Mouse (Mus musculus): ENCODE measurements around the gene Gclc.

Gene Gclc

DNA sequence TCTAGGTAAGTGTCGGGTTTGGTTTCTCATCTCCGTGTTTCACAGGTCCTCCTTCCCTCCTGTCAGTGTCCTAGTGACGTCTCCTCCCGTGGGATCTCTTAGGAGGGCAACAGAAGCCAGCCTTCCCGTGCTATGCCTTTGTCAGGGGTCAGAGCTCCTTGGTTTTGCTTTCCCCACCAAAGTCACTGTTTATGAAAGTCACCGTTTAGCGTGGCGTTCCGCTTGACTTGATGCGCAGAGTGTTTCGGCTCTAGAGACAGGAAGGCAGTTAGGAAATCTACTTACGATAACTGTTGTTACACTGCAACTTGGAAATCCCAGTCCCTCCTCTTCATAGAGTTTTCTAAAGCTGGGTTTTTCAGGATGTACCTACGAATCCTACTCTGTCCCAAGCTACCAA lies 28.7 kb downstream of the Gclc start:
- DNase-seq (ENCODE audit: low spot score) = no peak

DNA sequence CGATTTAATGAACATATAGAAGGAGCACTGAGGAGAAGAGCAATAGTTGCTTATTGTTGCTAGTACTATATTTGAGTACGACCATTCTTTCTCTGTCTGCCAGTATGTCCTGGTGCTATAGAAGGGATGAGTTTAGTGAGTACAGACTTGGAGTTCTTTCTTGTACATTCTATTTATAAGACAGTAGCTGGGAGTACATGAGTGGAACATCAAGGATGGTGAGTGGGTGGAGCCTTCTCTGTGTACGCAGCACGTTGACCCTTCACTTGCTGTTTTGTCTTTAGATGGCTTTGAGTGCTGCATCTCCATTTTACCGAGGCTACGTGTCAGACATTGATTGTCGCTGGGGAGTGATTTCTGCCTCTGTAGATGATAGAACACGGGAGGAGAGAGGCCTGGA lies 31.1 kb downstream of the Gclc start:
- no peak for DNase-seq (ENCODE audit: low spot score)

DNA sequence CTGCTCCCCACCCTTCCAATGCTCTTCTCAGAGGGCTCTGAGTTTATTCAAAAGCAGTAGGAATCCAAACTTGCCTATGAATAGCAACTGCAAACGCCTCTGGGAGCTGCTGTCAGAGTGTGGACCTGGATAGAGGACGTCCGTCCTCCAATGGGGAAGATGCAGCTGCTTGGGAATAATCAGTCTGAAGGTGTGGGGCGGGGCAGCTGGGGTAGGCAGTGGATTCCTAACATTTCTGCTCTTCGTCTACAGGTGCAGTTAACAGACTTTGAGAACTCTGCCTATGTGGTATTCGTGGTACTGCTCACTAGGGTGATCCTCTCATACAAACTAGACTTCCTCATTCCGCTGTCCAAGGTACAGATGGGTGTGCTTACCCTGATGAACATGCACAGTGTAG lies 33.6 kb downstream of the Gclc start:
- no peak for DNase-seq (ENCODE audit: low spot score)

DNA sequence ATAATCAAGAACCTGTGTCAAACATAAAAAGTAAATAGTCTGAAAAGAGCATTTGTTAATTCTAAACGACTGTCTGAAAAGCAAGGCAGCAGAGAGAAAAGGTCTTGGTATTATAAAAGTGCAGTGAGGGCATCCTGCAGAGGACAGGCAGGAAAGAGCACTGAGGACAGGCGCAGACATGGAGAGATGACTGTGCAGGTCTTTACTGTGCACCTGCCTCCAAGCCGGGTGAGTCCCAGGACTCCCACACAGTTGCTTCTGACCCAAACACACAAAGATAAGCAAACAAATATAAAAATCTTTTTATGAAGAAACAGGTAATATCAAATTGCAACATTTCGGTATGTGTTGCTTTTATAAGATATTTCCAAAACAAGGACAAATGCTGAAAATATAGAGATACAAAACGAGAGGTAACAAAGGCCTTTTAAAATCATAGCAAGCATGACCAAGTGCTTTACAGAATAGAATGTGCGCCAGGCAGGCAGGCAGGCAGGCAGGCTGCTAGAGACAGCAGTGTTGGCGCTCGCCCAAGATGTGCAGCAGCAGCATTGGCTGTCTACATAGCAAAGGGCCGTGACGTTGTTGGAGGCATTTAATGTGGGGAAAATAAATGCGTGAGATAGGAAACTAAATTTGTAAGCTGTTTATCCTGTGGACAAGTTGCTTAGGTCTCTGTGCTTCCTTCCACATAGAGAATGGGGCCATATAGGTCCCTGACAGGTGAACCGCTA lies 35.4 kb downstream of the Gclc start:
- no peak for DNase-seq (ENCODE audit: low spot score)

DNA sequence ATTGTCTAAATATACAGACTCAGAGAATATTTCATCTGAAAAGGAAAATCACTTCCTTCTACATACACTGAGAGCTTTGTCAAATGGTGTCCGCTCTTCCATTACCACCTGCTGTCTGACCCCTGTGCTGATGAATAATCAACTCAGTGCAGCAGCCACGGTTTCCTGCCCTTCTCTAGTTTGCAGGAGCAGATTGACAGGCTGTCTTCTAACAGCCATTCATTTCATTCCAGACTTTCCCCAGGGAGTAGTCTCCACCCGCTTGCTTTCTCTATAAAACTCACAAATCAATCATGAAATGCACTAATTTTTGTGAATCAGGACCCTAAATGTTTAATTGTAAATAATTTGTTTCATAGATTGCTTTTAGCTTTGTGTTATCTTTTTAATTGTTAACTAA lies 39.5 kb downstream of the Gclc start:
- DNase-seq (ENCODE audit: low spot score) = no peak

DNA sequence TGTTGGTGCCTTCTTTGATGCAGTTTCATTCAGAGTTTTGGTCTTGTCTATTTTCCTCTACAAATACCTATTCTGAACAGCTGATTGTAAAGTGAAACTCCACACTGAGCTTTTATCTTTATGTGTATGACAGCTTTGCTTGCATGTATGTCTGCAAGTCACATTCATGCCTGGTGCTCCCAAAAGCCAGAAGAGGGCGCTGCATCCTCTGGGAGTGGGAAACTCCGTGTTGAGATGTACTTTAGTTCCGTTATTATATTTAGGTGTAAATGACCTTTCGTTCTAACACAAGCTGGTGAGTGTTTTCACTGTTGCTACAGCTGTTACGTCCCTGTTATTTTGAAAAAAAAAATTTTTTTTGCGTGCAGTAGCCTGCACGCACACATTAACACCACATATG lies 48.1 kb downstream of the Gclc start:
- DNase-seq (ENCODE audit: low spot score) = peak; percentile 10

DNA sequence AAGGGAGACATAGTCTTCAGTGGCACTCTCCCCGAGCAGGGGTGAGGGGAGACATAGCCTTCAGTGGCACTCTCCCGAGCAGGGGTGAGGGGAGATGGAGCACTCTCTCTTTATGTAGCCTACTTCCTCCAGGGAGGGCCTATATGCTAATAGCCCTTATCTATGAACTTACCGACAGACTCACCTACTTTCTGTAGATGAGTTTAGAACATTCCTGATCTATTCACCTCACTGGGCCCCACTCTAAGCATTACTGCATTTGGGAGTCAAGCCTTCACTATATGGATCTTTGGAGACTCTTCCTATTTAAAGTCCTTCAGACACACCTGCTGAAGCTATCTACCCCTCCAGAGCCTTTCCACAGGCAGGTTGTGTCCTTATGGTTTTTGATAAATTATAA lies 52.1 kb downstream of the Gclc start:
- DNase-seq (ENCODE audit: low spot score) = no peak

DNA sequence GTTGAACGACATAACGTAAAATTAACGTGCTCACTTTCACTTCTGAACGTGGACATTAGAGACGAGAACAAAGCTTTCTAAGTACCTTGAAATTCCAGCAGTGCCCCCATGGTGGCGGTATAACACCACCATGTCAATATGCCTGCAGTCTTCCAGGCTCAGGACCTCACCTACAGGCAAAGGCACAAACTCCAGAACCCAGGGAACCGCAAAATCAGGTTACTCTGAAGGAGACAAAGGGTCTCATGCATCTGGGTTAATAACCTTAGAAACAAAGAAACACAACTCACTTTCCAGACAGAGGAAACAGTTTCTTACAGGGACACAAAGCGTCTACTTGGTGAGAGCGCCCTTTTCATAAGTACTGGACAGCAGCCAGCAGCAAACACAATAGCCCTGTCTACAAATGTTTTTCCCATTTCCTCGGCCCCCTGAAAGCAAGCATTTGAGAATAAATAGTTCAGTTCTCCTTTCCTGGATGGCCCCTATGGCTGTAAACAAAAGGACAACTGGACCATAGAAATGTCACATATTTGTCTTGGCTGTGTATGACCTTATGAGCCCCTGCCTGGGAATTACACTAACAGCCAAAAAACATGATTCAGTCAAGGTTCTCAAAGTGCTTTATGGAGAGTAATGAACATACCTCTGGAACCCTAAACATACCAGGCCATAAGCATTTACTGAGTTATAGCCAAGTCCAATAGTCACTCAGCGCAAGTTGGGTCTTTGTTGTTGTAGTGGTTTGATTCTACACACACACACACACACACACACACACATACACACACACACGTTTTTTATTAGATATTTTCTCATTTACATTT lies 52.7 kb downstream of the Gclc start:
- DNase-seq (ENCODE audit: low spot score) = peak; percentile 84

DNA sequence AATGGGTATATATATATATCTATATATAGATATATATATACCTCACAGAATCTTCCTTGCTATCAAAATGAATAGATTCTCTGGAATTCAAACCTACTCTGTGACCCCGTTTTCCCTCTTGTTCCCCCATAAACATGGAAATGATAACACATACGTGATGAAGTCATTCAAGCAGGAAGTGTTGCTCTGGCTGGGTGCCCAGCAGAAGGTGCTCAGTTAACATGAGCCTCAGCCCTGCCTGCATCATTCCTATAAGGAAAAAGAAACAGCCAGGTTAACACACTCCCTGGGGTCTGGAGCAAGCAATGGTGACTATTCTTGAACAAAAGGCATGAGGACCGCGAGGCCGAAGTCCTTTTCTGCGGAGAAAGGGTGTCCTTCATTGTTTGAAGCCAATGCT lies 54.1 kb downstream of the Gclc start:
- DNase-seq (ENCODE audit: low spot score) = no peak

DNA sequence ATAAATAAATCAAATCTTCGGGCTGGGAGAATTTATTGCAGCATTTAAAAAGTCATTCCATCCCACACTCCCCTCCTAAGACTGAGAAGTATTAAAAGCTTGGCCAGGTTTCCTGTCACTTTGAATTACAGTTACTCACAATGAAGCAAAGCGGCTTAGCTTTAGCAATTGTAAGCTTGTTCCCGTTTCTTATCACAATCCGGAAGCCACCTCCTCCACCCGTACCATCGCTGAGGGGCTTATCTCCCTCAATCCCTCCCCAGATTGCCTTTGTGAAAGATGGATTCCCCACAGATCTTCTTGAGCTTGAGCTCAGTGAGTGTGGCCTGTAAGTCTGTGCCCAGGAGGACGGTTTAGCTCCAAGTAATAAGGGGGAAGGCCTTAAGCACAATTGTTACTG lies 64.5 kb downstream of the Gclc start:
- DNase-seq (ENCODE audit: low spot score) = no peak

DNA sequence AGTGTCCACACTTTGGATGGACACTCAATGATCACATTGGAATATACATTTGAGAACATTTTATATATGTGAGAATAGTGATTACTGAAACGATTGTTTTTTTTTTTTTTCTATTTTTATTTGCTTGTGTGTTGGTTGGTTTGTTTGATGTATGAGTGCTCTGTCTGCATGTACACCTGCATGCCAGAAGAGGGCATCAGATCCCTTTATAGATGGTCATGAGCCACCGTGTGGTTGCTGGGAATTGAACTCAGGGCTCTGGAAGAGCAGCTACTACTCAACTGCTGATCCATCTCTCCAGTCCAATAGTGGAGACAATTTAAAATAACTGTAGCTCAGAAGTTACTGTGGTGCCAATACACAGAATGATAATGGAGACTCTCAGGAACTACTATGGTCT lies 65.0 kb downstream of the Gclc start:
- no peak for DNase-seq (ENCODE audit: low spot score)

DNA sequence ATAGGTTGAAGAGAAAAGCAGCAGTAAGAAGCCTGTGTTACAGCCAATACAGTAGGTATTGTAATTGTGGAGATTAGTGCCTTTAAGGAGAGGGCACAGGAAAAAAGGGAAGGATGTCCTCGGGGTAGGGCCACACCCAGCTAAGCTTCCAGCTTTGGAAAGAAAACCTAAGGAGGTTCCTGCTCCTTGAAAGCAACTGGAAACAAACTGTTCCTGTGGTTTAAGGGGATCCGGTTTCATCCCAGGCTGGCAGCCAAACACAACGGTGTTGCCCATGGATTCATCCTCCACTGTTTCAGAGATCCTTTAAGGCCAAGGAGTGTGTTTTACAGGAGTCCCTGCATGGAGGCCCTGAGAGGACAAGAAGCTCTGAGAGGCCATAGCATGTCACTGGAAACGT lies 66.5 kb downstream of the Gclc start:
- no peak for DNase-seq (ENCODE audit: low spot score)

DNA sequence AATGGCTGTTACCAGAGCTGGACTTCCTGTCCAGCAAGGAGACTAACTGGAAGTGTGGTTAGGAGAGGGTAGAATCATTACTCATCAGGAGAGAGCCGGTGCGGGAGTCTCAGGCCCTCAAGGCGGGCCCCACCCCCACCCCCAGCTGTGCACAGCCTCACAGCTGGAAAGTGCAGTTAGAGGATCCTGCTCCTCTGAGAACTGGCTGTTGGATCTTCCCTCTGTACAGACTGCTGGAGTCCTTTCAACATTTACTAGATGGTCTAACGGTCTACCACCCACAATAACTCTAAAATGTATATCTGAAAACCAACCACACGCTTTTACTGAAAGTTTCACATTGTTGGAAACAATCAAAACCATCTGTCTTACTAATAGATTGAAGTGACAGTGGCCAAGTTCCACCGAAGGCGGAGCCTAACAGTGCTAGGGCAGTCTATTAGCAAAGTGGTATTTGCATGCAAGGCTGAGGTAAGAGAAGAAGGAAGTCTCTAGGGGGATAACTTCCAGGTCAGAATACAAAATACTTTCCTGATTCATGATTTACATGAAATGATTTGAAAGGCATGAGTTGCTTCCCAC lies 71.1 kb downstream of the Gclc start:
- peak; percentile 73 for DNase-seq (ENCODE audit: low spot score)

DNA sequence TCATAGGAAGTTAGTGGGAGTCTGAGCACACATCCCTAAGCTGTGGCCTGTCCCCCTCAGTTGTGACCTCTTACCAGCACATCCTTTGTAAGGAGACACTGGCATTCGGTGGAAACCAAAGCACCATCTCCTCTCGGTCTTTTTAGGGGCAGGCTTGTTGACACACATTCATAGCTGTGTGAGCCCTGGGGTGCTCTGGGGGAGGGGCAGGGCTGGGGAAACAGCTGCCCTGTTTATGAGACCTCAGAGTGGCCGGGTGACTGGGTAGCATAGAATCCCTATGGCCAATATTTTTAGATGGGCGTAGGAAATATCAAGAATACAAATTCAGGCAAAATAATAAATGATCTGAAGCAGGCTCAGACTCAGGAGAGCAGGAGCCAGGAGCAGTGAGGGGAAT lies 71.9 kb downstream of the Gclc start:
- no peak for DNase-seq (ENCODE audit: low spot score)

DNA sequence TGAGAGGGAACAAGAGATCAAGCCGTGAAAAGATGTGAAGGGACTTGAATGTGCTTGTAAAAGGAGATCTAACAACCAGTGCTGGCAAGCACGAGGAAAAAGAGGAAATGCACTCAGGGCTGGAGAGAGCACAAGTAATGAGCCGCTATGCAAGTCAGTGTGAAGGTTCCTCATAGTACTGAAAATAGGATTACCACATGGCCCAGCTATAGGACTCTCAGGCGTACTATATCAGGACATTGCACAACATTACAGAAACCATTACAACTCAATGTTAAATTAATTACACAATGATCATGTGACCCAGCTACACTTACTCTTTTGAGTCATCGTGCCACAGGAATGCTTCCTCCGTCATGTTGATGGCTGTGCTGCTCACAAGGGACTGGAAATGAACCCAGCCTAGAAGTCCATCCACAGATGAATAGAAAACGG lies 74.2 kb downstream of the Gclc start:
- peak; percentile 12 for DNase-seq (ENCODE audit: low spot score)

DNA sequence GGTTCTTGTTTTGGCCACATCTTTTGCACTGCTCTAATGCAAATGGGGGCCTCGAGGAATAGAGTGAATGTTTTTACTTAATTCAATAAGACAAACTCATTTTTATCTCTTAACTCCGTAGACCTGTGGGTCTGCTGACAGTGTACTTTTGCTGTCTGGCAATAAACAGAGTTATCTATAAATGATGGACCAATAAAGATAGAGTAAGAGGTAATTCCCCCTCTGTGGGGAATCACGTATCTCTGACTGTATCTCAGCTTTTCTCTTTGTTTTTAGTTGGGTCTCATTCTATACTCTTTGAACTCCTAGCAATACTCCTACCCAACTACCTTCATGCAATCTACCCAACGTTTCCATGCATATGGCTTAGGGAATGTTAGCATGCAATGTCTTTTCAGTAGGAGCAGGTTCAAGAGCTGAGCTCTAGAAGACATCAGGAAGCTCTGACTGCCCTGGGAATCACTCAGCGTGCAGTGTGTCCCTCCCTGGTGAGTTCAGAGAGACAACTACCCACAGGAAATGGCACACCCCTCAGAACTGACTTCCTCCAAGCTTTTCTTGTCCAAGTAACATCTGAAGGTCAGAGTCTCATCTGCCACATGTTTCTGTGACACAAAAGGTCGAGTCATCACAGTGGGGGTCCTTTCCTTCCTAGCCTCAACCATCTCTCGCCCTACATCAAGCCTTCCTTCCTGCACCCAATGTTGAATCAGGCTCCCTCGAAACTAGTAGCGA lies 80.1 kb downstream of the Gclc start:
- DNase-seq (ENCODE audit: low spot score) = no peak

DNA sequence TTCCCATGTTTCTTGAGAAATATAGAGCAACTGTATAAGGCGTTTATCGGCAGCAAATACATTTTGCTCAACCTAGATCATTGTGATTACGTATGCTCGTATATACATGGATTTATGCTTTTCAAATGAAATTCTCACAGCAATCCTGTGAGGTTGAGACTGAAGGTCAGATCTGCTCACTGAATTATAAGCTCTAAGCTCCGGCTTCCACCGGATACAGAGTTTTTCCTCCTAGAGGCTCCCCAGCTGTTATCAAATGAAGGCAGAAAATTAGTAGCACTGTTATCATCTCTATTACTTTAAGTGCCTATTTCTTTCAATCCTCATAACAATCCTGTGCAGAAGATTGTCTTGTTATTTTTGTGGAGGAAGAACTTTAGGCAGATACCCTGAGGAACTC lies 80.8 kb downstream of the Gclc start:
- no peak for DNase-seq (ENCODE audit: low spot score)

DNA sequence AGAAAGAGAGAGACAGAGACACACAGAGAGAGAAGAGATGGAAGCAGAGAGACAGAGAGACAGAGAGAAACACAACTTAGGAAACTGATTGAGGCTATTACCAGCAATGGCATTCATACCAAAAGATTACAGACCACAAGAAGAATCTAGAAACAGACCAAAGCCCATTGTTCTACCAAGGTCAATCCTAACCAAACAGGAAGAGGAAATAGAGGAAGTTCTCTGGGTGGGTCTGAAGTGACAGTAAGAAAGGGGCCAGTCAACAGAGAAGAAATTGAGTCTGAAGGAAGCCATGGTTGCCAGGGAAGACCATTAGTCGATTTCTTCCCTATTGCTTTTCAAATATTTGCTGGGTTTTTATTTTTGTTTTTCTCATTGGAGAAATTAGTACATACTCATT lies 81.4 kb downstream of the Gclc start:
- no peak for DNase-seq (ENCODE audit: low spot score)

DNA sequence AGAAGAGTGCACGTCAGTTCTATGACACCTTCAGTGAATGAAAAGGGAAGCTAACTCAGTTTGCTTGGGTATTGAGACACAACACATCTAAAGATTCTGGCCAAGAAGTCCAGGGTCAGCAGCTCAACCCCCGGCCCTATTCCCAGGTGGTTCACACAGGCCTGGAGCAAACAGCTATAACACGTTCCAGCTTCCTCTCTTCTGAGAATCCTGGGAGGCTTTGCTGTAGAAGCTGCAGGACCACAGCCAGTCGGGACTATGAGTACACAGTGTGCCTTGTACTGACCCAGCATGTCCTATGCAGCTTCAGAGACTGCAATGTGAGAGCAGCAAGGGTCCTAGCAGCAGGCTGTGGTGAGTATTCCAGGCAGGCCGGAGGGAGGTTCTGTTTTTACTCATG lies 84.3 kb downstream of the Gclc start:
- no peak for DNase-seq (ENCODE audit: low spot score)
